Mouse (Mus musculus) testis, adult 2 months (tissue): Measurements from ENCODE around the gene Nrip1.

Experiments
- CTCF ChIP-seq: fragments of 200-500 bp; IDR thresholded peaks from 2 replicates; pipeline ENCODE4 v1.5.1; 2012; ENCODE audit warnings: low read depth, mild to moderate bottlenecking, inconsistent platforms, low read length, moderate library complexity; ENCODE audit not compliant: control insufficient read depth, insufficient read depth, insufficient replicate concordance
- POLR2A ChIP-seq: fragments of 200-500 bp; IDR thresholded peaks from 2 replicates; pipeline ENCODE4 v1.6.1; 2012; ENCODE audit warnings: low read depth, mild to moderate bottlenecking, inconsistent platforms, low read length, moderate library complexity; ENCODE audit not compliant: control insufficient read depth

GRCm38 (mm10) chr16:76306446-76306845 lies 67.2 kb downstream of the Nrip1 start:
- no peak for TF ChIP-seq POLR2A
- no peak for TF ChIP-seq CTCF
